Mouse (Mus musculus) limb, embryonic 10.5 days (tissue): ENCODE data around the gene Paqr6. TPM values are rescaled to one million over a fixed set of nuclear protein-coding genes. Genes with fewer than 3 reads are reported as not detected.
"Not testable (repeated sequence)": the region's sequence is repeated elsewhere in the genome, so short reads cannot be mapped to it uniquely, and the experiment has no call there.

Experiments used
- DNase-seq: peaks from one replicate; pipeline ENCODE4 v3.0.0-alpha.2; 2017; ENCODE audit warnings: low spot score
- H3K27ac ChIP-seq: fragments of 300-500 bp; sonication (generic); 2 replicates; pipeline ENCODE4 v1.5.1; 2016; ENCODE audit warnings: mild to moderate bottlenecking
- H3K27me3 ChIP-seq: fragments of 300-500 bp; sonication (generic); 2 replicates; pipeline ENCODE4 v1.6.1; 2016; ENCODE audit warnings: low read depth, mild to moderate bottlenecking; ENCODE audit not compliant: poor library complexity, severe bottlenecking
- H3K36me3 ChIP-seq: fragments of 300-500 bp; sonication (generic); 2 replicates; pipeline ENCODE4 v1.6.1; 2016; ENCODE audit warnings: mild to moderate bottlenecking, moderate library complexity
- H3K4me1 ChIP-seq: fragments of 300-500 bp; sonication (generic); 2 replicates; pipeline ENCODE4 v1.6.1; 2016
- H3K4me3 ChIP-seq: fragments of 300-500 bp; sonication (generic); 2 replicates; pipeline ENCODE4 v1.5.1; 2016; ENCODE audit warnings: mild to moderate bottlenecking, moderate library complexity
- H3K9me3 ChIP-seq: fragments of 300-500 bp; sonication (generic); replicated peaks from 2 replicates; pipeline ENCODE4 v1.6.1; 2016; ENCODE audit warnings: mild to moderate bottlenecking
- WGBS: fragments of 180-500 bp; shearing (Covaris S2); methylation state at CpG from one replicate; pipeline ENCODE4 v1.1.7; 2016; 5-methylcytosine and 5-hydroxymethylcytosine counted together
- polyA plus RNA-seq: library from polyadenylated mRNA; unstranded; fragments of >200 nt; fragmentation: Nextera tagmentation; extraction: Ambion mirVana; gene quantifications from 2 replicates; pipeline ENCODE4 v1.2.1, GENCODE M21; 2016

Paqr6 gene
- polyA plus RNA-seq, 1 experiment from 2014 or later = 1.6 TPM

- H3K4me3 ChIP-seq = peak overlapping the region; percentile 31
- WGBS = 12% methylated on average over 19 of the region's 19 CpGs
- peak overlapping the region; percentile 58; the same call in 1 of the 2 replicates for H3K27ac ChIP-seq
- H3K4me1 ChIP-seq = peaks cover 10% of the 10 kb centered on the region
- not testable (repeated sequence) for H3K36me3 ChIP-seq, H3K9me3 ChIP-seq, H3K27me3 ChIP-seq
- DNase-seq = peak; percentile 58
Observed at GRCm38 (mm10) chr3:88375750-88376626, 11.6 kb downstream of the Paqr6 start.

GRCm38 (mm10) chr3:88376644-88377043 lies 12.3 kb downstream of the Paqr6 start:
- not testable (repeated sequence) for H3K36me3 ChIP-seq, H3K27me3 ChIP-seq, DNase-seq, H3K9me3 ChIP-seq
- Histone ChIP-seq H3K4me3 (peak overlapping the region; percentile 31), H3K4me1 (peaks cover 11% of the 10 kb centered on the region), H3K27ac (peak overlapping the region; percentile 58; the same call in 1 of the 2 replicates)
- 26% methylated on average over 6 of the region's 7 CpGs for whole genome bisulfite sequencing

- H3K27ac ChIP-seq, H3K9me3 ChIP-seq, DNase-seq, H3K36me3 ChIP-seq, H3K4me3 ChIP-seq, H3K27me3 ChIP-seq: not testable (repeated sequence)
- H3K4me1 ChIP-seq = peaks cover 16% of the 10 kb centered on the region
- 81% methylated on average over 5 of the region's 5 CpGs for WGBS
Observed at GRCm38 (mm10) chr3:88378599-88378998, 14.2 kb downstream of the Paqr6 start, which contains the start of gene Bglap2. TSS of gene Bglap2 (minus strand) at chr3:88378699.

- Histone ChIP-seq H3K27ac (0 out of 2 replicates have a peak overlapping the region, but pooled peaks have one; percentile 48), H3K4me3 (peak overlapping the region; percentile 37)
- H3K36me3 ChIP-seq, H3K4me1 ChIP-seq, H3K27me3 ChIP-seq, H3K9me3 ChIP-seq: not testable (repeated sequence)
- DNase-seq = peak; percentile 48
- WGBS = 9% methylated on average over 22 of the region's 22 CpGs
Observed at GRCm38 (mm10) chr3:88381389-88382315, 17.3 kb downstream of the Paqr6 start.

- H3K27me3 ChIP-seq, DNase-seq, H3K27ac ChIP-seq, H3K4me3 ChIP-seq, H3K36me3 ChIP-seq, H3K9me3 ChIP-seq, H3K4me1 ChIP-seq: not testable (repeated sequence)
- 37% methylated on average over 2 of the region's 7 CpGs for WGBS
Observed at GRCm38 (mm10) chr3:88382383-88382782, 18.0 kb downstream of the Paqr6 start.

- Histone ChIP-seq H3K4me1 (peaks cover 5% of the 10 kb centered on the region), H3K27ac (no peak within 1 kb of the TSS), H3K27me3 (peaks cover 9% of the 10 kb centered on the region; the same call in 1 of the 2 replicates), H3K4me3 (no peak within 1 kb of the TSS), H3K36me3 (0 out of 2 replicates have a peak, but pooled peaks cover 3% of the 10 kb centered on the region), H3K9me3 (no peaks in the 10 kb centered on the region)
- DNase-seq = no peak
- 81% methylated on average over 5 of the region's 5 CpGs for WGBS
Observed at GRCm38 (mm10) chr3:88384364-88384763, 20.0 kb downstream of the Paqr6 start, which contains the start of gene Bglap. TSS of gene Bglap (minus strand) at chr3:88384464.

- peaks cover 89% of the 10 kb centered on the region for H3K36me3 ChIP-seq
- H3K4me3 ChIP-seq = no peak overlapping the region
- H3K27me3 ChIP-seq = no peaks in the 10 kb centered on the region
- DNase-seq = no peak
- 87% methylated on average over 9 of the region's 9 CpGs for WGBS
- H3K4me1 ChIP-seq = peaks cover 1% of the 10 kb centered on the region; the same call in 1 of the 2 replicates
- H3K27ac ChIP-seq = no peak overlapping the region
- H3K9me3 ChIP-seq = no peaks in the 10 kb centered on the region
Observed at GRCm38 (mm10) chr3:88393776-88394375, 29.5 kb downstream of the Paqr6 start.

GRCm38 (mm10) chr3:88395288-88395687 lies 30.9 kb downstream of the Paqr6 start:
- peaks cover 4% of the 10 kb centered on the region; the same call in 1 of the 2 replicates for H3K4me1 ChIP-seq
- 92% methylated on average over 6 of the region's 6 CpGs for WGBS
- H3K36me3 ChIP-seq = peaks cover 93% of the 10 kb centered on the region
- no peak for DNase-seq
- H3K9me3 ChIP-seq = no peaks in the 10 kb centered on the region
- H3K4me3 ChIP-seq = no peak overlapping the region
- no peaks in the 10 kb centered on the region for H3K27me3 ChIP-seq
- no peak overlapping the region for H3K27ac ChIP-seq

- Histone ChIP-seq H3K4me3 (no peak overlapping the region), H3K27me3 (no peaks in the 10 kb centered on the region), H3K9me3 (no peaks in the 10 kb centered on the region), H3K4me1 (peaks cover 4% of the 10 kb centered on the region; the same call in 1 of the 2 replicates), H3K36me3 (peaks cover 93% of the 10 kb centered on the region), H3K27ac (no peak overlapping the region)
- 92% methylated on average over 8 of the region's 8 CpGs for WGBS
- no peak for DNase-seq
Observed at GRCm38 (mm10) chr3:88395742-88396141, 31.4 kb downstream of the Paqr6 start.

GRCm38 (mm10) chr3:88398666-88399065 lies 34.3 kb downstream of the Paqr6 start:
- no peaks in the 10 kb centered on the region for H3K27me3 ChIP-seq
- 83% methylated on average over 2 of the region's 2 CpGs for WGBS
- H3K4me1 ChIP-seq = peaks cover 4% of the 10 kb centered on the region; the same call in 1 of the 2 replicates
- H3K4me3 ChIP-seq = no peak overlapping the region
- no peak overlapping the region for H3K27ac ChIP-seq
- H3K36me3 ChIP-seq = peaks cover 94% of the 10 kb centered on the region
- no peak for DNase-seq
- no peaks in the 10 kb centered on the region for H3K9me3 ChIP-seq

- whole genome bisulfite sequencing = 95% methylated on average over 10 of the region's 10 CpGs
- Histone ChIP-seq H3K4me1 (peaks cover 22% of the 10 kb centered on the region), H3K9me3 (no peaks in the 10 kb centered on the region), H3K27ac (no peak overlapping the region), H3K4me3 (no peak overlapping the region), H3K27me3 (no peaks in the 10 kb centered on the region), H3K36me3 (peaks cover 72% of the 10 kb centered on the region)
- DNase-seq = no peak
Observed at GRCm38 (mm10) chr3:88403522-88404230, 39.3 kb downstream of the Paqr6 start.

- peak; percentile 65 for DNase-seq
- Histone ChIP-seq H3K27ac (no peak overlapping the region), H3K4me1 (peaks cover 37% of the 10 kb centered on the region), H3K36me3 (peaks cover 56% of the 10 kb centered on the region), H3K27me3 (no peaks in the 10 kb centered on the region), H3K4me3 (no peak overlapping the region), H3K9me3 (no peaks in the 10 kb centered on the region)
- 7% methylated on average over 2 of the region's 2 CpGs for whole genome bisulfite sequencing
Observed at GRCm38 (mm10) chr3:88407090-88407489, 42.7 kb downstream of the Paqr6 start.
